Mouse (Mus musculus) stomach, embryonic 16.5 days (tissue): ENCODE results near the gene Cyld. TPM values are rescaled to one million over a fixed set of nuclear protein-coding genes. Genes with fewer than 3 reads are reported as not detected.
A peak's percentile ranks its signal among the peaks of the same experiment; 100 is the strongest.

Experiments used
- ATAC-seq: fragments of 200-750 bp; cut with Nextera tagmentation; 2 replicates; pipeline ENCODE4 v1.8.0; 2017; ENCODE audit warnings: moderate number of reproducible peaks, moderate TSS enrichment; ENCODE audit not compliant: insufficient read depth, low FRiP score
- H3K27ac ChIP-seq: fragments of 300-500 bp; sonication (generic); 2 replicates; pipeline ENCODE4 v1.5.1; 2014; ENCODE audit warnings: low read length
- H3K27me3 ChIP-seq: fragments of 300-500 bp; sonication (generic); 2 replicates; pipeline ENCODE4 v1.6.1; 2014; ENCODE audit warnings: low read length, control low read depth, mixed read lengths; ENCODE audit not compliant: control insufficient read depth, insufficient read depth
- H3K36me3 ChIP-seq: fragments of 300-500 bp; sonication (generic); 2 replicates; pipeline ENCODE4 v1.6.1; 2014; ENCODE audit warnings: low read length; ENCODE audit not compliant: control insufficient read depth, insufficient read depth
- H3K4me1 ChIP-seq: fragments of 300-500 bp; sonication (generic); 2 replicates; pipeline ENCODE4 v1.6.1; 2014; ENCODE audit warnings: low read length, control low read depth, mixed read lengths; ENCODE audit not compliant: control insufficient read depth, insufficient read depth
- H3K4me2 ChIP-seq: fragments of 300-500 bp; sonication (generic); 2 replicates; pipeline ENCODE4 v1.6.1; 2014; ENCODE audit warnings: low read depth, low read length, mixed read lengths
- H3K4me3 ChIP-seq: fragments of 300-500 bp; sonication (generic); replicated peaks from 2 replicates; pipeline ENCODE4 v1.5.1; 2014; ENCODE audit warnings: mild to moderate bottlenecking, low read length
- H3K9ac ChIP-seq: fragments of 300-500 bp; sonication (generic); 2 replicates; pipeline ENCODE4 v1.6.1; 2014; ENCODE audit warnings: low read length
- H3K9me3 ChIP-seq: fragments of 300-500 bp; sonication (generic); replicated peaks from 2 replicates; pipeline ENCODE4 v1.6.1; 2016; ENCODE audit warnings: low read length, control low read depth; ENCODE audit not compliant: control insufficient read depth
- WGBS: fragments of 180-500 bp; shearing (Covaris S2); extraction: QIAGEN DNeasy Blood & Tissue Kit; methylation state at CpG from one replicate; pipeline ENCODE4 v1.1.7; 2014; 5-methylcytosine and 5-hydroxymethylcytosine counted together
- polyA plus RNA-seq: library from polyadenylated mRNA; unstranded; fragments of >200 nt; fragmentation: Nextera tagmentation; extraction: Ambion mirVana; gene quantifications from 2 replicates; pipeline ENCODE4 v1.2.1, GENCODE M21; 2015

The Cyld gene
- polyA plus RNA-seq, 1 experiment from 2014 or later = 15.6 TPM

- H3K9me3 ChIP-seq = no peaks in the 10 kb centered on the region
- H3K9ac ChIP-seq = no peak overlapping the region
- H3K4me1 ChIP-seq = peaks cover 3% of the 10 kb centered on the region; the same call in 1 of the 2 replicates
- H3K4me2 ChIP-seq = no peak overlapping the region
- no peak for ATAC-seq
- 56% methylated on average over 7 of the region's 7 CpGs for WGBS
- no peaks in the 10 kb centered on the region for H3K36me3 ChIP-seq
- no peaks in the 10 kb centered on the region for H3K27me3 ChIP-seq
- H3K4me3 ChIP-seq = no peak overlapping the region
- H3K27ac ChIP-seq = no peak overlapping the region
Observed at GRCm38 (mm10) chr8:88694291-88694690, 2.5 kb upstream of the Cyld start.

GRCm38 (mm10) chr8:88696228-88696627, 600 bp upstream of the Cyld start:
- 19% methylated on average over 7 of the region's 7 CpGs for WGBS
- Histone ChIP-seq H3K9ac (peak overlapping the region; percentile 36), H3K4me3 (peak overlapping the region; percentile 90), H3K4me2 (peak overlapping the region; percentile 56), H3K27ac (no peak overlapping the region), H3K9me3 (no peaks in the 10 kb centered on the region), H3K27me3 (no peaks in the 10 kb centered on the region), H3K36me3 (no peaks in the 10 kb centered on the region), H3K4me1 (peaks cover 3% of the 10 kb centered on the region; the same call in 1 of the 2 replicates)
- ATAC-seq = no peak

GRCm38 (mm10) chr8:88697642-88698031, 809 bp downstream of the Cyld start:
- Histone ChIP-seq H3K9me3 (no peaks in the 10 kb centered on the region), H3K27ac (peak overlapping the region; percentile 63), H3K9ac (peak overlapping the region; percentile 85), H3K4me2 (peak overlapping the region; percentile 55), H3K4me3 (peak overlapping the region; percentile 90), H3K4me1 (peaks cover 3% of the 10 kb centered on the region; the same call in 1 of the 2 replicates), H3K36me3 (no peaks in the 10 kb centered on the region), H3K27me3 (no peaks in the 10 kb centered on the region)
- 9% methylated on average over 4 of the region's 4 CpGs for WGBS
- ATAC-seq = no peak

GRCm38 (mm10) chr8:88698048-88698447, 1.2 kb downstream of the Cyld start:
- no peaks in the 10 kb centered on the region for H3K9me3 ChIP-seq
- no peaks in the 10 kb centered on the region for H3K36me3 ChIP-seq
- no peaks in the 10 kb centered on the region for H3K27me3 ChIP-seq
- H3K4me3 ChIP-seq = peak overlapping the region; percentile 90
- no peak for ATAC-seq
- 43% methylated on average over 2 of the region's 2 CpGs for WGBS
- H3K4me2 ChIP-seq = peak overlapping the region; percentile 55
- H3K9ac ChIP-seq = peak overlapping the region; percentile 85; the same call in 1 of the 2 replicates
- H3K27ac ChIP-seq = no peak overlapping the region
- H3K4me1 ChIP-seq = peaks cover 3% of the 10 kb centered on the region; the same call in 1 of the 2 replicates

- no peaks in the 10 kb centered on the region for H3K36me3 ChIP-seq
- no peak overlapping the region for H3K4me2 ChIP-seq
- H3K4me3 ChIP-seq = no peak overlapping the region
- no peaks in the 10 kb centered on the region for H3K9me3 ChIP-seq
- no peak overlapping the region for H3K9ac ChIP-seq
- no peaks in the 10 kb centered on the region for H3K4me1 ChIP-seq
- no peaks in the 10 kb centered on the region for H3K27me3 ChIP-seq
- H3K27ac ChIP-seq = no peak overlapping the region
- WGBS = 21% methylated on average over 2 of the region's 2 CpGs
- ATAC-seq = no peak
Observed at GRCm38 (mm10) chr8:88701611-88702010, 4.8 kb downstream of the Cyld start.

GRCm38 (mm10) chr8:88702816-88703215, 6.0 kb downstream of the Cyld start:
- no peaks in the 10 kb centered on the region for H3K4me1 ChIP-seq
- H3K9ac ChIP-seq = no peak overlapping the region
- ATAC-seq = no peak
- no peaks in the 10 kb centered on the region for H3K9me3 ChIP-seq
- H3K36me3 ChIP-seq = no peaks in the 10 kb centered on the region
- WGBS = 78% methylated on average over 3 of the region's 3 CpGs
- no peak overlapping the region for H3K4me3 ChIP-seq
- H3K27me3 ChIP-seq = no peaks in the 10 kb centered on the region
- no peak overlapping the region for H3K27ac ChIP-seq
- H3K4me2 ChIP-seq = no peak overlapping the region

GRCm38 (mm10) chr8:88723256-88723963, 26.6 kb downstream of the Cyld start:
- no peaks in the 10 kb centered on the region for H3K4me1 ChIP-seq
- no peak overlapping the region for H3K4me3 ChIP-seq
- ATAC-seq = no peak
- no peak overlapping the region for H3K9ac ChIP-seq
- no peak overlapping the region for H3K27ac ChIP-seq
- H3K4me2 ChIP-seq = no peak overlapping the region
- no peaks in the 10 kb centered on the region for H3K9me3 ChIP-seq
- no peaks in the 10 kb centered on the region for H3K27me3 ChIP-seq
- no peaks in the 10 kb centered on the region; the same call in 1 of the 2 replicates for H3K36me3 ChIP-seq
- 91% methylated on average over 2 of the region's 2 CpGs for WGBS

GRCm38 (mm10) chr8:88755175-88755791, 58.5 kb downstream of the Cyld start:
- H3K27me3 ChIP-seq = no peaks in the 10 kb centered on the region

GRCm38 (mm10) chr8:88761980-88762379, 65.2 kb downstream of the Cyld start:
- Histone ChIP-seq H3K4me3 (no peak overlapping the region), H3K9me3 (no peaks in the 10 kb centered on the region), H3K9ac (no peak overlapping the region), H3K36me3 (no peaks in the 10 kb centered on the region), H3K27ac (no peak overlapping the region), H3K4me2 (no peak overlapping the region), H3K4me1 (no peaks in the 10 kb centered on the region), H3K27me3 (no peaks in the 10 kb centered on the region)
- ATAC-seq = no peak
- 69% methylated on average over 12 of the region's 12 CpGs for WGBS

More at GRCm38 (mm10) chr8:88755175-88755791, 58.5 kb downstream of the Cyld start:
- Histone ChIP-seq H3K36me3 (no peaks in the 10 kb centered on the region), H3K27ac (no peak overlapping the region), H3K4me2 (peak overlapping the region; percentile 48), H3K9ac (peak overlapping the region; percentile 46), H3K4me3 (no peak overlapping the region; the same call in 1 of the 2 replicates), H3K4me1 (no peaks in the 10 kb centered on the region), H3K9me3 (no peaks in the 10 kb centered on the region)
- WGBS = 2% methylated on average over 14 of the region's 14 CpGs
- peak; percentile 82 for ATAC-seq
